Mouse (Mus musculus) lung, embryonic 16.5 days (tissue): ENCODE measurements around the gene Btn1a1. TPM values are rescaled to one million over a fixed set of nuclear protein-coding genes. Genes with fewer than 3 reads are reported as not detected.
A peak's percentile ranks its signal among the peaks of the same experiment; 100 is the strongest.

Source experiments
- ATAC-seq: fragments of 200-750 bp; cut with Nextera tagmentation; 2 replicates; pipeline ENCODE4 v1.8.0; 2017; ENCODE audit warnings: low read depth, mild to moderate bottlenecking, moderate library complexity
- H3K27ac ChIP-seq: fragments of 300-500 bp; sonication (generic); 2 replicates; pipeline ENCODE4 v1.5.1; 2014; ENCODE audit warnings: mild to moderate bottlenecking, control low read depth, low read length
- H3K27me3 ChIP-seq: fragments of 300-500 bp; sonication (generic); 2 replicates; pipeline ENCODE4 v1.6.1; 2014; ENCODE audit warnings: low read depth, low read length, mixed read lengths; ENCODE audit not compliant: control insufficient read depth, insufficient read depth
- H3K36me3 ChIP-seq: fragments of 300-500 bp; sonication (generic); 2 replicates; pipeline ENCODE4 v1.6.1; 2014; ENCODE audit warnings: low read length; ENCODE audit not compliant: control insufficient read depth, insufficient read depth
- H3K4me1 ChIP-seq: fragments of 300-500 bp; sonication (generic); replicated peaks from 2 replicates; pipeline ENCODE4 v1.6.1; 2014; ENCODE audit warnings: low read length, mixed read lengths; ENCODE audit not compliant: control insufficient read depth, insufficient read depth
- H3K4me2 ChIP-seq: fragments of 300-500 bp; sonication (generic); 2 replicates; pipeline ENCODE4 v1.6.1; 2014; ENCODE audit warnings: low read depth, low read length, control low read depth
- H3K4me3 ChIP-seq: fragments of 300-500 bp; sonication (generic); 2 replicates; pipeline ENCODE4 v1.5.1; 2014; ENCODE audit warnings: mild to moderate bottlenecking, low read length, control low read depth
- H3K9ac ChIP-seq: fragments of 300-500 bp; sonication (generic); 2 replicates; pipeline ENCODE4 v1.6.1; 2014; ENCODE audit warnings: low read length, control low read depth
- H3K9me3 ChIP-seq: fragments of 300-500 bp; sonication (generic); 2 replicates; pipeline ENCODE4 v1.6.1; 2016; ENCODE audit warnings: low read length; ENCODE audit not compliant: control insufficient read depth
- WGBS: fragments of 180-500 bp; shearing (Covaris S2); extraction: QIAGEN DNeasy Blood & Tissue Kit; methylation state at CpG from one replicate; pipeline ENCODE4 v1.1.7; 2014; 5-methylcytosine and 5-hydroxymethylcytosine counted together
- polyA plus RNA-seq: library from polyadenylated mRNA; unstranded; fragments of >200 nt; fragmentation: Nextera tagmentation; extraction: Ambion mirVana; gene quantifications from 2 replicates; pipeline ENCODE4 v1.2.1, GENCODE M21; 2015

Btn1a1 gene
- polyA plus RNA-seq, 1 experiment from 2014 or later: 0.10 TPM

- peak; percentile 91 for ATAC-seq
- under 1% methylated on average over 48 of the region's 48 CpGs for WGBS
- Histone ChIP-seq H3K27ac (peak within 1 kb of the TSS; percentile 56), H3K36me3 (peaks cover 25% of the 10 kb centered on the region), H3K27me3 (no peaks in the 10 kb centered on the region), H3K4me1 (peaks cover 11% of the 10 kb centered on the region), H3K4me2 (peak within 1 kb of the TSS; percentile 74), H3K9me3 (no peaks in the 10 kb centered on the region), H3K9ac (peak within 1 kb of the TSS; percentile 88), H3K4me3 (peak within 1 kb of the TSS; percentile 85)
These were observed 42.2 kb downstream of the Btn1a1 start, which contains the start of gene Abt1 for GRCm38 (mm10) chr13:23423286-23424051. Gene Abt1 (minus strand): TSS chr13:23423866.

- Histone ChIP-seq H3K4me2 (peak overlapping the region; percentile 74; the same call in 1 of the 2 replicates), H3K4me1 (peaks cover 11% of the 10 kb centered on the region), H3K27me3 (no peaks in the 10 kb centered on the region), H3K9ac (no peak overlapping the region), H3K36me3 (peaks cover 25% of the 10 kb centered on the region), H3K9me3 (no peaks in the 10 kb centered on the region), H3K4me3 (peak overlapping the region; percentile 85; the same call in 1 of the 2 replicates), H3K27ac (no peak overlapping the region)
- ATAC-seq: no peak
- 90% methylated on average over 16 of the region's 16 CpGs for WGBS
These were observed 43.4 kb downstream of the Btn1a1 start for GRCm38 (mm10) chr13:23422351-23422750.

GRCm38 (mm10) chr13:23412630-23413521 lies 52.8 kb downstream of the Btn1a1 start:
- H3K9ac ChIP-seq: no peak overlapping the region
- no peak for ATAC-seq

GRCm38 (mm10) chr13:23412211-23412629 lies 53.5 kb downstream of the Btn1a1 start:
- WGBS: under 1% methylated on average over 20 of the region's 20 CpGs
- no peaks in the 10 kb centered on the region; the same call in none of the 2 replicates for H3K27me3 ChIP-seq
- no peak overlapping the region for H3K9ac ChIP-seq
- no peak overlapping the region for H3K27ac ChIP-seq
- no peaks in the 10 kb centered on the region for H3K36me3 ChIP-seq
- ATAC-seq: no peak
- H3K4me3 ChIP-seq: peak overlapping the region; percentile 42
- no peaks in the 10 kb centered on the region for H3K9me3 ChIP-seq
- H3K4me2 ChIP-seq: peak overlapping the region; percentile 63
- H3K4me1 ChIP-seq: peaks cover 8% of the 10 kb centered on the region; the same call in 1 of the 2 replicates

More at GRCm38 (mm10) chr13:23412630-23413521, 52.8 kb downstream of the Btn1a1 start:
- H3K36me3 ChIP-seq: no peaks in the 10 kb centered on the region
- peaks cover 8% of the 10 kb centered on the region; the same call in 1 of the 2 replicates for H3K4me1 ChIP-seq
- WGBS: 3% methylated on average over 28 of the region's 28 CpGs
- peak overlapping the region; percentile 63 for H3K4me2 ChIP-seq
- no peaks in the 10 kb centered on the region for H3K9me3 ChIP-seq
- H3K4me3 ChIP-seq: peak overlapping the region; percentile 42
- H3K27me3 ChIP-seq: no peaks in the 10 kb centered on the region; the same call in none of the 2 replicates
- H3K27ac ChIP-seq: no peak overlapping the region

GRCm38 (mm10) chr13:23411311-23412210 lies 54.1 kb downstream of the Btn1a1 start:
- Histone ChIP-seq H3K4me1 (peaks cover 8% of the 10 kb centered on the region; the same call in 1 of the 2 replicates), H3K9ac (no peak overlapping the region), H3K9me3 (no peaks in the 10 kb centered on the region), H3K27me3 (no peaks in the 10 kb centered on the region; the same call in none of the 2 replicates), H3K4me2 (peak overlapping the region; percentile 63), H3K27ac (no peak overlapping the region), H3K4me3 (peak overlapping the region; percentile 42), H3K36me3 (no peaks in the 10 kb centered on the region)
- WGBS: 4% methylated on average over 29 of the region's 29 CpGs
- ATAC-seq: no peak

- H3K27ac ChIP-seq: no peak overlapping the region
- WGBS: 65% methylated on average over 9 of the region's 9 CpGs
- no peak for ATAC-seq
These were observed 55.1 kb downstream of the Btn1a1 start for GRCm38 (mm10) chr13:23410632-23411031.

More at GRCm38 (mm10) chr13:23410632-23411031, 55.1 kb downstream of the Btn1a1 start:
- no peak overlapping the region for H3K4me2 ChIP-seq
- H3K4me1 ChIP-seq: peaks cover 8% of the 10 kb centered on the region; the same call in 1 of the 2 replicates
- no peak overlapping the region for H3K9ac ChIP-seq
- H3K36me3 ChIP-seq: no peaks in the 10 kb centered on the region
- no peaks in the 10 kb centered on the region; the same call in none of the 2 replicates for H3K27me3 ChIP-seq
- H3K9me3 ChIP-seq: no peaks in the 10 kb centered on the region
- no peak overlapping the region for H3K4me3 ChIP-seq

Other genes starting within 250 kb of the Btn1a1 start
- gene Vmn1r222, start 230.0 kb downstream of the Btn1a1 start, polyA plus RNA-seq: not detected in 2 replicates
- gene Vmn1r223, start 218.8 kb downstream of the Btn1a1 start, polyA plus RNA-seq: not detected in 2 replicates
- gene Zfp322a, start 96.7 kb downstream of the Btn1a1 start, polyA plus RNA-seq: 56.0 and 56.3 TPM in 2 replicates
- 11.8 and 12.3 TPM in 2 replicates for gene Abt1, start 42.0 kb downstream of the Btn1a1 start, polyA plus RNA-seq
- gene Btn2a2, start 23.0 kb upstream of the Btn1a1 start, polyA plus RNA-seq: 0.20 and 0.28 TPM in 2 replicates
- gene Hist1h4h, start 65.1 kb upstream of the Btn1a1 start, polyA plus RNA-seq: 4.3 and 8.4 TPM in 2 replicates
- gene Hist1h2af, start 68.0 kb upstream of the Btn1a1 start, polyA plus RNA-seq: 7.1 and 8.0 TPM in 2 replicates
- 5.6 and 6.2 TPM in 2 replicates for gene Hist1h3g, start 69.5 kb upstream of the Btn1a1 start, polyA plus RNA-seq
- 1.3 and 2.0 TPM in 2 replicates for gene Hist1h2bh, start 77.5 kb upstream of the Btn1a1 start, polyA plus RNA-seq
- gene Hist1h3f, start 78.2 kb upstream of the Btn1a1 start, polyA plus RNA-seq: 0.49 and 0.93 TPM in 2 replicates
- 0.78 and 2.4 TPM in 2 replicates for gene Hist1h4f, start 85.7 kb upstream of the Btn1a1 start, polyA plus RNA-seq
- gene Hist1h1d, start 87.4 kb upstream of the Btn1a1 start, polyA plus RNA-seq: 0.58 and 0.79 TPM in 2 replicates
- 4.9 and 7.8 TPM in 2 replicates for gene Hist1h3e, start 96.5 kb upstream of the Btn1a1 start, polyA plus RNA-seq
- 71.9 and 83.6 TPM in 2 replicates for gene Hist1h2ae, start 105.3 kb upstream of the Btn1a1 start, polyA plus RNA-seq
- 13.6 and 15.8 TPM in 2 replicates for gene Hist1h2bg, start 105.5 kb upstream of the Btn1a1 start, polyA plus RNA-seq
- gene Hist1h2bf, start 108.3 kb upstream of the Btn1a1 start, polyA plus RNA-seq: 4.8 and 6.8 TPM in 2 replicates
- 2.9 and 3.4 TPM in 2 replicates for gene Hist1h2ad, start 108.5 kb upstream of the Btn1a1 start, polyA plus RNA-seq
- gene Hist1h3d, start 109.9 kb upstream of the Btn1a1 start, polyA plus RNA-seq: 7.4 and 9.5 TPM in 2 replicates
- 130 and 135 TPM in 2 replicates for gene Hist1h4d, start 115.7 kb upstream of the Btn1a1 start, polyA plus RNA-seq
- 3.3 and 3.4 TPM in 2 replicates for gene Hist1h2be, start 155.2 kb upstream of the Btn1a1 start, polyA plus RNA-seq
- gene Hist1h1e, start 156.7 kb upstream of the Btn1a1 start, polyA plus RNA-seq: 20.3 and 21.3 TPM in 2 replicates
- 2.2 and 2.3 TPM in 2 replicates for gene Hist1h2ac, start 218.0 kb upstream of the Btn1a1 start, polyA plus RNA-seq
- gene Hist1h2bc, start 218.3 kb upstream of the Btn1a1 start, polyA plus RNA-seq: 66.1 and 72.9 TPM in 2 replicates
- gene Hist1h1t, start 229.9 kb upstream of the Btn1a1 start, polyA plus RNA-seq: 0.16 and 0.48 TPM in 2 replicates
- gene Hist1h4c, start 232.6 kb upstream of the Btn1a1 start, polyA plus RNA-seq: 6.2 and 6.6 TPM in 2 replicates
- 11.2 and 13.7 TPM in 2 replicates for gene Hfe, start 245.0 kb upstream of the Btn1a1 start, polyA plus RNA-seq